Mouse (Mus musculus) kidney, adult 8-10 months (tissue): ENCODE measurements around the gene Mrgprg.

Experiments
- DNase-seq, 2 experiments: peaks; one replicate each; pipeline ENCODE4 v3.0.0; 2022

Gene Mrgprg

GRCm38 (mm10) chr7:143766893-143767292 is at the start of gene Mrgprg:
TSS of gene Mrgprg (minus strand) at chr7:143766993.
- DNase-seq, result no peak

GRCm38 (mm10) chr7:143808909-143809308 is 42.1 kb upstream of the Mrgprg start:
- no peak for DNase-seq

- peak in 1 of 2 experiments; percentile 22 for DNase-seq
Observed at GRCm38 (mm10) chr7:143805199-143805624, 38.4 kb upstream of the Mrgprg start.

- DNase-seq, result no peak
Observed at GRCm38 (mm10) chr7:143801195-143802065, 34.6 kb upstream of the Mrgprg start.

GRCm38 (mm10) chr7:143800770-143801169 is 34.0 kb upstream of the Mrgprg start:
- DNase-seq, result no peak

- DNase-seq, result no peak
Observed at GRCm38 (mm10) chr7:143798783-143799182, 32.0 kb upstream of the Mrgprg start.

GRCm38 (mm10) chr7:143793121-143793520 is 26.3 kb upstream of the Mrgprg start:
- peak; percentile 76 for DNase-seq

- peak; percentile 47 to 50 for DNase-seq
Observed at GRCm38 (mm10) chr7:143792336-143792985, 25.7 kb upstream of the Mrgprg start.

- DNase-seq, result peak; percentile 73 to 85
Observed at GRCm38 (mm10) chr7:143783996-143784829, 17.4 kb upstream of the Mrgprg start, which contains the start of gene Mrgpre. TSS of gene Mrgpre (minus strand) at chr7:143784500.

- no peak for DNase-seq
Observed at GRCm38 (mm10) chr7:143783378-143783995, 16.7 kb upstream of the Mrgprg start.

- DNase-seq, result peak; percentile 28 to 29
Observed at GRCm38 (mm10) chr7:143777375-143777774, 10.6 kb upstream of the Mrgprg start.

- peak; percentile 30 to 39 for DNase-seq
Observed at GRCm38 (mm10) chr7:143776137-143776536, 9.3 kb upstream of the Mrgprg start.

GRCm38 (mm10) chr7:143769461-143769860 is 2.7 kb upstream of the Mrgprg start:
- DNase-seq, result no peak

- DNase-seq, result no peak
Observed at GRCm38 (mm10) chr7:143768267-143768666, 1.5 kb upstream of the Mrgprg start.

- DNase-seq, result no peak
Observed at GRCm38 (mm10) chr7:143764876-143765530, 1.8 kb downstream of the Mrgprg start.

- DNase-seq, result no peak
Observed at GRCm38 (mm10) chr7:143763794-143764193, 3.0 kb downstream of the Mrgprg start.

- DNase-seq, result no peak
Observed at GRCm38 (mm10) chr7:143758956-143759355, 7.8 kb downstream of the Mrgprg start.

- DNase-seq, result peak; percentile 22 to 36
Observed at GRCm38 (mm10) chr7:143757696-143758095, 9.1 kb downstream of the Mrgprg start.

- DNase-seq, result peak; percentile 77 to 81
Observed at GRCm38 (mm10) chr7:143757027-143757390, 9.8 kb downstream of the Mrgprg start.

GRCm38 (mm10) chr7:143756125-143757026 is 10.4 kb downstream of the Mrgprg start, which contains the start of gene Osbpl5:
TSS of gene Osbpl5 (minus strand) at chr7:143756985.
- DNase-seq, result no peak
